Mouse (Mus musculus) brain, embryonic 14.5 days (tissue): ENCODE measurements around the gene Arpc4. TPM values are rescaled to one million over a fixed set of nuclear protein-coding genes. Genes with fewer than 3 reads are reported as not detected.

Source experiments
- DNase-seq: peaks from one replicate; pipeline ENCODE4 v3.0.0-alpha.2; 2011; ENCODE audit warnings: low read depth
- CTCF ChIP-seq: fragments of 200-500 bp; IDR thresholded peaks from 2 replicates; pipeline ENCODE4 v1.5.1; 2012; ENCODE audit warnings: inconsistent platforms, mild to moderate bottlenecking, moderate library complexity, borderline replicate concordance; ENCODE audit not compliant: insufficient read depth, insufficient read length; ENCODE audit errors: extremely low read depth
- POLR2A ChIP-seq: fragments of 200-500 bp; IDR thresholded peaks from 2 replicates; pipeline ENCODE4 v1.6.1; 2012; ENCODE audit warnings: mild to moderate bottlenecking, inconsistent platforms, borderline replicate concordance; ENCODE audit not compliant: poor library complexity, insufficient read depth, insufficient read length, severe bottlenecking; ENCODE audit errors: extremely low read depth
- polyA plus RNA-seq: library from polyadenylated mRNA; depleted of rRNA; stranded (reverse); fragments of >200 nt; gene quantifications from 2 replicates; pipeline ENCODE4 v1.2.3, GENCODE M21; 2012

The Arpc4 gene
- polyA plus RNA-seq, 1 experiment, result 127 TPM

DNA sequence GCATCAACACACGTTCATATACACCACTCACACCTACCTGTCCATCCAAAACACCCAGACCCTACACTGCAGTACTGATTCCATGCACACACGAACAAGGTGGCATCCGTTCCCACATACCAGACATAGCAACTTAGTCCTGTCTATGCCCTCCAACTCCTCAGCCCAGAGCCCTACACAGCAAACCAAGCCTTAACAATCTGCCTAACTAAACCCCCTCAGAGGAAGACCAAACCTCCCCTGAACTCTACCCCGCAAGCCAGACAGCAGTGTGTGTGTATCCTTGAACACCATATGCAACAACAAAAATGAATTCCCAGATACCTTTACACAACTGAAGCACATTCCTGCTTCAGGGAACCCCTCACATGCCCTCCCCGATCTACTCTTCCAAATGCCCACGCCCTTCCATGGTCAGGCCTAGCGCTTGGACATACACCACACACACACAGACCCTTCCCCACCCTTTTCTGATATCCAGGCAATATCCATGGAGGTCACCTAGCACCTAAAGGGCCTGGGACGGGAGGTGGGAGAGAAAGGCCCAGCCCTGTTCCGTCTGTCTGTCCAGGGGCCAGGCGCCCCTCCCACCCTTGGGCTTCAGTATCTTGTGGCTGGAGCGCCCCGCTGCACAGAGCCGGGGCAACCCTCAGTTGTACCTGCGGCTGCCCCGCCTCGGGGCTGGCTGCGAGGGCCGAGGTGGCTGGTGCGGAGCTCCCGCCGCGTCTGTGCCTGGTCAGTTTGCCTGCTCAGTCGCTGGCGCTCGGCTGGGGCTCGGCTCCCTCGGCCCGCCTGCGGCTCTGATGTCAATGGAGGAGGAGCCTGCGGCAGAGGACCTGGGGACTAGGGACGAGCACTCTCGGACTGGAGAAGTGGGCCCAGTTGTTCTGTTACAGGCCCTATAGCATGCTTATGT lies 34.5 kb upstream of the Arpc4 start, which contains the start of gene Camk1:
Gene Camk1, minus strand, starts transcription at position 808 of the 916 bp plus-strand sequence.
- peak; percentile 76 for DNase-seq
- TF ChIP-seq POLR2A (peak; percentile 47; the same call in 1 of the 2 replicates), CTCF (no peak)

DNA sequence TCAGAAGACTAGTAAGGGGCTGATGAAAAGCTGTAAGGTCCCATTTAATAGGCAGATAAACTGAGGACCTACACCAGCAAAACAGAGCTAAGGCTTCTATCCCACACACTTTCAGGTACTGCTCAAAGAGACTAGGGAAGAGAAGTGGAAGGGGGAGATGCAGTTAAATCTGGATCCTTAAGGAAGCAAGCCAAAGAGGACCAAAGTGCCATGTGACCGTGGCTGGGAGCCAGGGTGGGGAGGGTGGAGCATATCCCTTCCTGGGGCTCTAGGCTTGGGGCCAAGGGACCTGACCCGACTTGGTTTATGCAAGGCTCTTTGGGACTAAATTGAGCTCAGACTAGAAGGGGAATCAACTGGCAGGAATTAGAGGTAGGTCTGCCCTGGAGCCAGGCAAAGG lies 33.6 kb upstream of the Arpc4 start:
- TF ChIP-seq POLR2A (no peak), CTCF (no peak)
- peak; percentile 60 for DNase-seq

DNA sequence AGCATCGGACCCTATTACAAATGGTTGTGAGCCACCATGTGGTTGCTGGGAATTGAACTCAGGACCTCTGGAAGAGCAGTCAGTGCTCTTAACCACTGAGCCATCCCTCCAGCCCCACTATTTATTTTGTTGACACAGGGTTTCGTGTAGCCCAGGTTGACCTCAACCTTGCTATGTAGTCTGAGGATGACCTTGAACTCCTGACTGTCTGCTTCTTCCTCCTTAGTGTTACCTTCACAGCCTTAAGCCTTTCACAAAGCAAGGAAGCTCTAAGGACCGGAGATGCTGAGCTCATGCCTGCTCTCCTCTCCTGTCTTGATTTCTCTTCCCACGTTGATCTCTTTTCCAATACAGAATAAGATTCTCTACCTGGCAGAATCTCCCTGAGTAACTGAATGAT lies 31.0 kb upstream of the Arpc4 start:
- no peak for TF ChIP-seq POLR2A
- no peak for TF ChIP-seq CTCF
- no peak for DNase-seq

DNA sequence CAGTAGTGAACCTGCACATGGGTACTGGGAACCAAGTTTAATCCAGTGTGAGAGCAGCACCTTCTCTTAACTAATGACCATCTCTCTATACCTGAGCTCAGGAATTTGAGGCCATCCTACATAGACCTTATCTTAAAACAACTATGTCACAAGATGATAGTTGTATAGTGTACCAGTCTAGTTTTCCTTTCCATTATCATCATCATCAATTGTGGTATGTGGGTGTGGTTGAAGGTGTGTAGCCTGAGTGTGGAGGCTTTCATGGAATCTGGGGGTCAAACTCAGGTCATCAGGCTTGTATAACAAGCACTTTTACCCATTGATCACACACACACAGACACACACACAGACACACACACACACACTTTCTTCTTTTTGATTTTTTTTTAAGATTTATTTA lies 27.4 kb upstream of the Arpc4 start:
- no peak for DNase-seq
- no peak for TF ChIP-seq CTCF
- no peak for TF ChIP-seq POLR2A

DNA sequence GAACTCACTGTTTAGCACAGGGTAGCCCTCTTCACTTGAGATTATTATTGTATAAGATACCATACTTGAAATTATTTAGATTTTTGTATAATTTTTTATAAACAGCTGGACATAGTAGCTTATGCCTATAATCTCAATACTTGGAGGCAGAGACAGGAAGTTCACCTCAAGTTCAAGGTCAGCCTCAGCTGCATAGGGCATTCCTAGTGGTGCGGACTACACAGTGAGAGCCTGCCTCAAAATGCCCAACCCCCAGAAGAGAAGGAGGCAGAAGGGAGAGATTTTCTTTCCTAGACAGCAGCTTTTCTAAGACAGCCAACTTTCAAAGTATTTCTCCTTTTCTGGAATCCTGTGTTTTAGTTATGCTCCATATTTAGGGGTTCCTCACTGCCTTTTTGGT lies 26.8 kb upstream of the Arpc4 start:
- no peak for TF ChIP-seq CTCF
- TF ChIP-seq POLR2A, result no peak
- no peak for DNase-seq

DNA sequence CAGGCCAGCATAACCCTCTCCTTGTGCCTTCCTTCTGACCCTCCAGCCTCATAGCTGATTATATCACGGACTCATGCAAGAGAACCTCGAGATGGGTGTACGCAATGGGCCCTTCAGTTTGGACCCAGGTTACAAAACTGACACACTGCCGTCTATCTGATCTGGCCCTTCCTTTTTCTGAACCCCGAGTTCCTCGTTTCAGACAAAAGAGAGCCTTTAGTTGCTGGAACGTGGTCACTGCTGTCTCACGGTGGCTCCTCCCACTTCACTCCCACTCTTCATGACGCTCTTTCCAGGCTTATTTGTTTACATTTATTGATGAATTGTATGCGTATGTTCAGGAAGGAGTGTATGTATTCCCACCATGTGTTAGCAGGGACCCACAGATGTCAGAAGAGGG lies 26.3 kb upstream of the Arpc4 start:
- TF ChIP-seq POLR2A (no peak), CTCF (no peak)
- DNase-seq, result no peak

DNA sequence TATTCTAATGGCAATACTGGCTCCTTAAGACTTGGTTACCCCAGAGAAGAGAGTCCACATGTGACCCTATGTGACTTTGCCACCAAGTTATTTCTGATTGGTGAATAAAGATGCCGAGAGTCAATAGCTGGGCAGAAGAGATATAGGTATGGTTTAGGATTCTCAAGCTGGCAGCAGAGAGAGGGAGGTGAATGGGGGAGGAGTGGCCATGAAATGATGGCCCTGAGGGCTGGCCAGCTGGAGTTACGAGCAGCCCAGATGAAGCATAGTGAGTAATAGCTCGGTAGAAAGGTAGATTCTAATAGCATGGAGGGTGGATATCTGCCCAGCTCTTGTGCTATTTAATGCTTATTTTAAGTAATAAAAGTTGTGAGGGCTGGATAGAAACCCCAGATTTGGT lies 25.1 kb upstream of the Arpc4 start:
- TF ChIP-seq POLR2A (no peak), CTCF (no peak)
- DNase-seq, result no peak

DNA sequence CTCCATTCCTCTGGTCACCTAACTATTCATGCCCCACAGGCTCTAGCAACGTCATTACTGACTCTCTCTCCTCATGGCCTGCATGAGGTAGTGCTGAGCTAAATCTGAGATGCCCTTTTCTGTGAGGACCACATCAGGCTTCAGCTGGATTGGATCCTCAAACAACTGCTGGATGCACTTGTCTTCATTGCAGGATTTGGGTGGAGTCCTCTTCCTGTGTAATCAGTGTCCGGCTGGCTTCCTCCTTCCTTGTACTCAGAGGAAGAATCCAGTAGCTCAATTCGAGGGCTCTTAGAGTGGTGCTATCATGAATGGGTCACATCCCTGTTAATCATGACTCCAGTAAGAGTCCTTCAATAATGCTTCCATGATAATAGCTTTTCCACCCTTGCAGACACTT lies 24.2 kb upstream of the Arpc4 start:
- TF ChIP-seq POLR2A, result no peak
- TF ChIP-seq CTCF, result no peak
- DNase-seq, result no peak

DNA sequence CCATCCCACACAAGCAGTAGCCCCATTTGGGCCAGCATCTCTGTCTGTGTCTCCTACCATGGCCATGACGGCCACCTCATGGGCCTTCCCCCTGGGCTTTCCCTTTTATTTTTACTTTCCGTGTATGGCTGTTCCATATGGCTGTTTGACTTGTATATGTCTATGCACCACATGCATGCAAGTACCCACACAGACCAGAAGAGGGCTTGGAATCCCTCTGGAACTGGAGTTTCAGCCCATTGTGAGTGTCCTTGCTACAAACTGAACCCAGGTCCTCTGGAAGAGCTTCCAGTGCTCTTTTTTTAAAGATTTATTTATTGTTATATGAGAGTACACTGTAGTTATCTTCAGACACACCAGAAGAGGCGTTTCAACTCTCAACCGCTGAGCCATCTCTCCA lies 16.4 kb upstream of the Arpc4 start:
- DNase-seq, result no peak
- TF ChIP-seq POLR2A (no peak), CTCF (no peak)

DNA sequence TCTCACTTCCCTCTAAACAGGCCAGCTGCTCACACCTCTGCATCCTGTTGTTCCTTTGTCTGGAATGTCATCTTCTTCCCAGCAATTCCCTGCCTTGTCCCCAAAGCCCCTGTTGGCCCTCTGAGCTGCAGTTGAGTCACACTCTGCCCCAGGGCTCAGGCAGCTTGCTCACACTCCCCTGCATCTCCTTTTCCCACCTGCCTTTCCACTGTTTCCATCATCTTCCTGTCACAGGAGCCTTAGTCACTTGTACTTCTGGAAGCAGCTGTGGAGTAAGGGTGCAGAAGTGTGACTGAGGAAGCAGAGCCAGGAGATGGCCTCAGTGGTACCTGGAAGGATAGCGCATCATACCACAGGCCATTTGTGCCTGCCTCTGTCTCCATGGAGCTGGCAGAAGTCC lies 15.7 kb upstream of the Arpc4 start:
- TF ChIP-seq POLR2A (no peak), CTCF (no peak)

DNA sequence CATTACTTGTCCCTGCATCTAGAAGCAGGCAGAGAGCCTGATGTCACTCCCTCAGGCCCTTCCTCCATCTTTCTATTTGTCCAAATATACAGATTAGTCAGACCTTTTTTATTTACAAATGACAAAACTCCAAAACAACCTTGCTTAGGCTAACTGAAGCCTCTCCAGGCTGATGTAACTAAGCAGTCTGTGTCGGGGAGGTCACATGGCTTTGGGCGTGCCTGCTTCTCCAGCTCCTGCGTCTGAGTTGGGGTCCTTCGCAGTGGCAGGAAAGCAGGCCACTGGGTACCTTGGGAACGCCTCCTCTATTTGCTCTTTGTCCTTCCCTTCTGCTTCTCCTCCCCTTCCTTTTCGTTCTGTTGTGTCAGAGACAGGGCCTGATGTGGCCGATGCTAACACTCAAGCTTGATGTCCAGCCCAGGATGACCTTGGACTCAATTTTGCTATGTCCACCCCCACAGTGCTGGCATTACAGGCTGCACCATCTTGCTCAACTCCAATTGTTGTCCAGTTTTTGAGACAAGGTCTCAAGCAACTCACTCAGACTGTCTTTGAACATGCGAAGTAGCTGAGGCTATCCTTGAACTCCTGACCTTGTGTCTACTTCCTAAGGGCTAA lies 13.3 kb upstream of the Arpc4 start:
- no peak for DNase-seq
- TF ChIP-seq CTCF (no peak), POLR2A (no peak)

More for the DNA sequence above, 15.7 kb upstream of the Arpc4 start:
- DNase-seq, result no peak
